Mouse (Mus musculus) ES-Bruce4 (cell line): Measurements from ENCODE around the gene Ccdc69. TPM values are rescaled to one million over a fixed set of nuclear protein-coding genes. Genes with fewer than 3 reads are reported as not detected.

Experiments
- H3K27ac ChIP-seq: 2 replicates; pipeline ENCODE4 v1.5.1; 2012; ENCODE audit warnings: low read length, inconsistent platforms; ENCODE audit not compliant: insufficient read depth
- H3K27me3 ChIP-seq: 2 replicates; pipeline ENCODE4 v1.6.1; 2012; ENCODE audit warnings: mild to moderate bottlenecking, low read length, inconsistent platforms; ENCODE audit not compliant: control insufficient read depth, poor library complexity, insufficient read depth, severe bottlenecking
- H3K36me3 ChIP-seq: 2 replicates; pipeline ENCODE4 v1.6.1; 2012; ENCODE audit warnings: inconsistent platforms, mild to moderate bottlenecking, low read length, moderate library complexity; ENCODE audit not compliant: control insufficient read depth, poor library complexity, insufficient read depth, severe bottlenecking
- H3K4me1 ChIP-seq: one replicate; pipeline ENCODE4 v1.8.1; 2011; ENCODE audit warnings: low read length; ENCODE audit not compliant: control insufficient read depth, insufficient read depth
- H3K4me3 ChIP-seq: 2 replicates; pipeline ENCODE4 v1.5.1; 2011; ENCODE audit warnings: low read depth, mild to moderate bottlenecking, low read length
- H3K9ac ChIP-seq: 2 replicates; pipeline ENCODE4 v1.6.1; 2012; ENCODE audit warnings: low read depth, mild to moderate bottlenecking, inconsistent platforms; ENCODE audit not compliant: poor library complexity, severe bottlenecking
- H3K9me3 ChIP-seq: replicated peaks from 2 replicates; pipeline ENCODE4 v1.6.1; 2012; ENCODE audit warnings: mild to moderate bottlenecking, low read length, inconsistent platforms; ENCODE audit not compliant: control insufficient read depth, poor library complexity, insufficient read depth, severe bottlenecking
- CTCF ChIP-seq: IDR thresholded peaks from one replicate; pipeline ENCODE4 v1.8.1; 2011; ENCODE audit warnings: low read depth, low read length
- EP300 ChIP-seq: IDR thresholded peaks from 2 replicates; pipeline ENCODE4 v1.6.1; 2011; ENCODE audit warnings: low read depth, low read length; ENCODE audit not compliant: insufficient read depth
- POLR2A ChIP-seq: IDR thresholded peaks from one replicate; pipeline ENCODE4 v1.8.1; 2011; ENCODE audit warnings: low read length; ENCODE audit not compliant: insufficient read depth
- polyA plus RNA-seq: library from polyadenylated mRNA; stranded (reverse); fragments of >200 nt; gene quantifications from 2 replicates; pipeline ENCODE4 v1.2.4, GENCODE M21; 2011; ENCODE audit warnings: low read depth; ENCODE audit not compliant: missing spikeins, insufficient read depth, insufficient read length

Gene Ccdc69
- polyA plus RNA-seq, 1 experiment = not detected

DNA sequence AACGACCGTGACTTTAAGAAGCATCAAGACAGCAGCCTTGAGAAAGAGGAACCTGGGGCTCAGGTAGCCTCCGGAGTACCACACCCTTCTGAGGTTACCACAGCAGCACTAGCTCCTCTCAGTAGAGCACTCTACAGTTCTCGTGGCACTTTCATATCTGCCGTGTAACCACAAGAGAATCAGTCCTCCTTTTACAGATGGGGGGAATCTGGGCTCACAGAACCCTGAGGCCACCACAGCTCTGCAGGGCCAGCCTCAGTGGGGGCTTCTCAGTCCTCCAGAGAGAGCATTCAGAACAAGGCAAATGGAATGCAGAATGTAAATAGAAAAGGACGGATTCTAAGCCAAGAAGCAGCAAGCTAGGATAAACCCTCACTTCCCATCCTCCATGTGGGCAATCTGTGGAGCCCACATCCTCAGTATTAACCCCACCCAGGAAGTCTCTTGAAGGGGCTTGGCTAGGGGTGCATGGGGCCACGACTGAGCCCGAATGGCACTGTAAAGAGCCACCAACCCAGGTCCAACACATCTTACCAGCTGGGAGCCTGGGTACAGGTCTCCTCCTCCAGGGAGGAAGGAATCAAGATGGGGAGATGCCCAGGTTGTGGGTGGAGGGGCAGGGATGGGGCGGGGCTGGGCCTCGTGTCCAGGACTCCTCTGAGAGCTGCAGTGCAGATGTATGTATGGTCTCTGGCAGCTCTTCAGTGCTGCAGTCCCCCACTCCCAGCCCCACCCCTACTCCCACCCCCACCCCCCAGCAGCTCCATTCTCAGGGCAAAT is 46.5 kb downstream of the Ccdc69 start:
- Histone ChIP-seq H3K4me3 (peak overlapping the region; percentile 51; the same call in 1 of the 2 replicates), H3K27ac (peak overlapping the region; percentile 91), H3K9me3 (no peaks in the 10 kb centered on the region), H3K9ac (peak overlapping the region; percentile 60), H3K4me1 (peaks cover 13% of the 10 kb centered on the region), H3K27me3 (no peaks in the 10 kb centered on the region), H3K36me3 (no peaks in the 10 kb centered on the region)
- TF ChIP-seq POLR2A (no peak), CTCF (no peak), EP300 (no peak)

DNA sequence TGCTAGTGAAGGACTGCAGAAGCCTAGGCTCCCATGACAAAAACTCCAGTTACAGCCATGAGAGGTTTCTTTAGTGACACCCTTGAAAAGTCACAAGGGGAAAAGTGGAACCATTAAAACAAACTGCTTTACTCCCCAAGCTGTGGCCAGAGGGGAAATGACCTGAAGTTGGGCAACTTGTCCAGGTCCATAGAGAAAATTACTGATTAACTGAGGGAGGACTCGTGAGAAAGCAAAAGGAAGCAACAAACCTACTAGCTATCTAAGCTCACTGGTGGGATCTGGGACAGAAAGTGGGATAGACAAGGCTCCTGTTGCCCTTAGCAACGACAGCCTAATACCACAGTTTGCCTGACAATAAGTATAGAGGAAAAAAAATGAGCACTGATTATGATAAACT is 49.4 kb downstream of the Ccdc69 start:
- peaks cover 17% of the 10 kb centered on the region for H3K4me1 ChIP-seq
- no peaks in the 10 kb centered on the region for H3K27me3 ChIP-seq
- no peaks in the 10 kb centered on the region for H3K36me3 ChIP-seq
- no peak overlapping the region for H3K4me3 ChIP-seq
- TF ChIP-seq POLR2A (no peak), CTCF (no peak), EP300 (no peak)
- no peak overlapping the region for H3K27ac ChIP-seq
- H3K9ac ChIP-seq = no peak overlapping the region
- no peaks in the 10 kb centered on the region for H3K9me3 ChIP-seq

DNA sequence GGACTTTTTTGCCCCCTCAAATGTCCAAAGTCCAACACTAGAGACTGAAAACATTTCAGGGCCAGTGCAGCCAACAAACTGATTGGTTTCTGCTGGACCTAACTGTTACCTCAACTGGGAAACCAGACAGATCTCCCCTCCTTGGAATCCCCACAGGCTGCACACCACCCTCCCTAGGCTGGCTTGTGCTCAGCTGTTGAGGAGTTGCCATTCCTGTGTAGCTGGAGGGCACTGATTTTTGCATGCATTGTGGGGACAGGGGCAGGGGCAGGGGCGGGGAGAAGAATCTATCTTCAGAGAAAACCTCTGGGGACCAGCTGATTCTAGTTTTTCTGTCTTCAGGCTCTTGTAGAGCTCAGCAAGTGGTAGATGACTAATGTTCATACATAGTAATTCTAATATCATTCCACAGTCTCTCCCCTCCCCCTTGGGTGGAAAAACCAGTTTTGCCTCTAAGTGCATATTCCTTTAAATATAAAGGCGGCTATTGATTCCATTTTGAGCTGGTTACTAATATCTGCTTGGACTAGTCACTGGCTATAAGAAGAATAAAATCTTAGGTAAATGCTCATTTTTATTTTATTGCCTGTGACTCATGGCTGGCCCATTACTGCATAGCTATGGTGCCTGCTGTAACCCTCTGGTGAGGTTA is 50.6 kb downstream of the Ccdc69 start:
- TF ChIP-seq EP300 = peak; percentile 51; the same call in 1 of the 2 replicates
- TF ChIP-seq POLR2A = no peak
- Histone ChIP-seq H3K27ac (no peak overlapping the region), H3K4me3 (no peak overlapping the region), H3K27me3 (no peaks in the 10 kb centered on the region), H3K36me3 (no peaks in the 10 kb centered on the region), H3K4me1 (peaks cover 21% of the 10 kb centered on the region), H3K9ac (no peak overlapping the region), H3K9me3 (no peaks in the 10 kb centered on the region)

DNA sequence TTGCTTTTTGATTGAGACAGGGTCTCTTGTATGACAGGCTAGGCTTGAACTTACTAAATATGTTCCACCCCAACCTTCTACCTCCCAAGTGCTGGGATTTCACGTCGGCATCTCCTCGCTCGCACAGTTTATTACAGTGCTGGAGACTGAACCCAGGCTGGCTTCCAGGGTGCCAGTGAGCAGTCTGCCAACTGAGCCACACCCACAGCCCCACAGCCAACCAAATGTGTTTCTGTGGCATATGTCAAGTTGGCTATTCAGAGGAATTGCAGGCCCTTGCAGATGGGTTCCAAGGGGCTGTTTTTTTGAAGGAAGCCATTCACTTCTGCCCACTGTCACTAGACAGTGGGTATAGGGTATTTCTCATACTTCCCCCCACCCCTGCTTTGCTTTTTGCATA is 52.0 kb downstream of the Ccdc69 start:
- H3K9ac ChIP-seq = no peak overlapping the region
- TF ChIP-seq EP300 (no peak), POLR2A (no peak), CTCF (no peak)
- no peak overlapping the region for H3K4me3 ChIP-seq
- H3K4me1 ChIP-seq = peaks cover 13% of the 10 kb centered on the region
- H3K27ac ChIP-seq = peak overlapping the region; percentile 17
- no peaks in the 10 kb centered on the region for H3K27me3 ChIP-seq
- no peaks in the 10 kb centered on the region for H3K36me3 ChIP-seq
- no peaks in the 10 kb centered on the region for H3K9me3 ChIP-seq

DNA sequence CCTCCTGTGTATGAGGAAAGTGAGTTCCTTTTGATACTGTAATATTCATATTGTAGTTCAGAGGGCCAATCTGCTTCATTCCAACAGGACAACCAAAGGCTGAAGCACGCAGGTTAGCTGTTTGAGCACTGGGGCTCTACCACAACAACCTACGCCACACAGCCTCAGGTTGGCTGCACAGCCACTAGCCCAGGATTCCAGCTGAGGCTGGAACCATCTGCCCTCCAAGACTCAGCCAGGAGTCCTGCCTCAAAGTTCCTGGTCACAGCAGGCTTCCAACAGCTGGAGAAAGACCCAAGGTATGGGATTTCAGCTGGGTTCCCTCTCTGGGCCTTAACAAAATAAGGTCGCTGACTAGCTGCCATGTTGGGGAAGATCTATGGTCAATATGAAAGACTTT is 54.3 kb downstream of the Ccdc69 start:
- no peak overlapping the region for H3K27ac ChIP-seq
- H3K27me3 ChIP-seq = no peaks in the 10 kb centered on the region
- no peak overlapping the region for H3K4me3 ChIP-seq
- no peaks in the 10 kb centered on the region for H3K9me3 ChIP-seq
- H3K9ac ChIP-seq = no peak overlapping the region
- H3K36me3 ChIP-seq = no peaks in the 10 kb centered on the region
- peaks cover 13% of the 10 kb centered on the region for H3K4me1 ChIP-seq
- no peak for TF ChIP-seq CTCF
- no peak for TF ChIP-seq EP300
- TF ChIP-seq POLR2A = no peak

DNA sequence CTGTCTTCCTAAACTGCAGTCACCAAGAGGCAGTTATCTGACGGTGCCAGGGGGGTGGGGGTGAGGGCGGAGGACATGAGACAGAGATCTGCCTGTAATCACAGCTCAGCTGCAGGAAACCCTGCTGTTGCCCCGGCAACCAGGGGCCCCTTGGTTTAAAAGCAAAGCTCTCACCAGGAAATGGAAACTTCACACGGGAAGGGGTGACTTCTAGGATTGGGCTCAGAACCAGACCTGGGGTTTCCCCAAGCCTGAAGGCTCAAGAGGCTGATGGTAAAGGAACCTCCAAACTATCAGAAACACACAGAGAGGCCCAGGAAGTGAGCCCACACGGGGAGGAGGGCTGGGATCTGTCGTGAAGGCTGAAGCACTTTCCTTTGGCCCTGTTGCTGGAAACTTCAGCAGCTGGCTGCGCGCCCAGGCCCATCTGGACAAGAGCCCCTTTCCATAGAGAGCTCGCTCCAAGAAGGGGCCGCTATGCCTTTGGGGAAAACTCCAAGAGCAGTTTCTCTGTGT is 54.8 kb downstream of the Ccdc69 start:
- Histone ChIP-seq H3K27me3 (no peaks in the 10 kb centered on the region), H3K36me3 (no peaks in the 10 kb centered on the region), H3K9me3 (no peaks in the 10 kb centered on the region), H3K4me3 (no peak overlapping the region), H3K9ac (no peak overlapping the region), H3K27ac (no peak overlapping the region), H3K4me1 (peaks cover 13% of the 10 kb centered on the region)
- TF ChIP-seq CTCF (no peak), EP300 (no peak), POLR2A (no peak)
